Mouse (Mus musculus) cerebellum, postnatal 36 days (tissue): ENCODE results near the gene Cdc37l1.
"Not testable (repeated sequence)": the region's sequence is repeated elsewhere in the genome, so short reads cannot be mapped to it uniquely, and the experiment has no call there.

ENCODE experiments used
- DNase-seq, 2 experiments: peaks; one replicate each; pipeline ENCODE4 v3.0.0; 2021 to 2022; ENCODE audit warnings: mixed read lengths in 2 of 2

Gene Cdc37l1

GRCm38 (mm10) chr19:28990194-28990589, at the start of gene Cdc37l1:
TSS of gene Cdc37l1 (plus strand) at chr19:28990352.
- peak; percentile 98 for DNase-seq

GRCm38 (mm10) chr19:28941271-28941670, 48.9 kb upstream of the Cdc37l1 start:
- DNase-seq = no peak

- DNase-seq = no peak
Measured at GRCm38 (mm10) chr19:28946782-28947181, 43.4 kb upstream of the Cdc37l1 start.

- DNase-seq = no peak
Measured at GRCm38 (mm10) chr19:28947311-28947710, 42.8 kb upstream of the Cdc37l1 start.

GRCm38 (mm10) chr19:28951251-28951650, 38.9 kb upstream of the Cdc37l1 start:
- DNase-seq = no peak

- no peak for DNase-seq
Measured at GRCm38 (mm10) chr19:28963113-28963512, 27.0 kb upstream of the Cdc37l1 start.

- no peak for DNase-seq
Measured at GRCm38 (mm10) chr19:28963513-28963841, 26.7 kb upstream of the Cdc37l1 start.

GRCm38 (mm10) chr19:28963842-28964551, 26.2 kb upstream of the Cdc37l1 start, which contains the start of gene Plpp6:
TSS of gene Plpp6 (plus strand) at chr19:28963953.
- peak; percentile 84 to 90 for DNase-seq

GRCm38 (mm10) chr19:28964552-28964903, 25.6 kb upstream of the Cdc37l1 start:
- no peak for DNase-seq

- no peak for DNase-seq
Measured at GRCm38 (mm10) chr19:28967652-28968051, 22.5 kb upstream of the Cdc37l1 start, which contains the start of gene 4430402I18Rik. TSS of gene 4430402I18Rik (minus strand) at chr19:28967800.

- DNase-seq = no peak
Measured at GRCm38 (mm10) chr19:28968178-28968577, 22.0 kb upstream of the Cdc37l1 start.

- DNase-seq = no peak
Measured at GRCm38 (mm10) chr19:28969231-28969630, 20.9 kb upstream of the Cdc37l1 start.

- DNase-seq = no peak
Measured at GRCm38 (mm10) chr19:28970251-28970650, 19.9 kb upstream of the Cdc37l1 start.

- peak; percentile 70 to 79 for DNase-seq
Measured at GRCm38 (mm10) chr19:28974862-28975611, 15.1 kb upstream of the Cdc37l1 start.

- no peak for DNase-seq
Measured at GRCm38 (mm10) chr19:28982617-28983016, 7.5 kb upstream of the Cdc37l1 start.

- no peak for DNase-seq
Measured at GRCm38 (mm10) chr19:28989515-28989914, 637 bp upstream of the Cdc37l1 start.

GRCm38 (mm10) chr19:28990590-28991221, 554 bp downstream of the Cdc37l1 start:
- DNase-seq = no peak

- DNase-seq = no peak
Measured at GRCm38 (mm10) chr19:28991391-28991790, 1.2 kb downstream of the Cdc37l1 start.

- no peak for DNase-seq
Measured at GRCm38 (mm10) chr19:28994870-28995269, 4.7 kb downstream of the Cdc37l1 start.

GRCm38 (mm10) chr19:28995366-28995765, 5.2 kb downstream of the Cdc37l1 start:
- no peak for DNase-seq

GRCm38 (mm10) chr19:28997976-28998630, 8.0 kb downstream of the Cdc37l1 start:
- DNase-seq = no peak

- not testable (repeated sequence) for DNase-seq
Measured at GRCm38 (mm10) chr19:29000321-29000720, 10.2 kb downstream of the Cdc37l1 start.

- no peak for DNase-seq
Measured at GRCm38 (mm10) chr19:29008069-29008706, 18.0 kb downstream of the Cdc37l1 start.
